Comparison of ENCODE assay signal across 8 mouse cellular contexts in the genomic region with DNA sequence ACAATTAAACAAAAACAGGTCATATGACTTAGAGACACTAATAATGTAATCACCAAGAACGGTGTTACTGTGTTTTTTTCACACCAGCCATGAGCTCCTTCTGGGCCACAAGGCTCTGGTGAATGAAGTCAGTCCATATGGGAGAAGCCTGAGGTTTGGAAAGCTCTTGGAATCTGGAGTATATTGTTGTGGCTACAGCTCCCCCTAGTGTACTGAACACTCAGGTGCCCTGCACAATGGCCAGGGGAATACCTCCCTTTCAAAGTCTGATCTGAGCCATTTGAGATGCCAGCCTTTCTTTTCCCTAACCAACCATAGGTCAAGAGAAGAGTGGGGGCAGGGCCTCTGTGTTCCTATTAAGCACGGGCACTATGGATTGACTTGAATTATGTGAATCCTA.
A peak's percentile ranks its signal among the peaks of the same experiment; 100 is the strongest.
DNase-seq lines count a peak whose midpoint lies in the region; TF ChIP-seq lines count a peak whose summit lies in the region.

No protein-coding gene starts in this region.

- intact Hi-C loops in gastrocnemius, adult 2 months (cut with DNase I), result loop anchor here (1.0 to 5.0 kb wide), 2 partner anchors 313 to 384 kb away; no protein-coding TSS in a partner anchor

- H3K4me3 ChIP-seq in gastrocnemius, adult 2 months, result no peak overlapping the region

- TF ChIP-seq CTCF in gastrocnemius, adult 2 months (IDR thresholded peaks at IDR 0.05), result peak; percentile 90

- DNase-seq in gastrocnemius, adult 2 months, result peak; percentile 49
- no peak for DNase-seq in gastrocnemius, postnatal 25 days
- peak; percentile 86 to 91 for DNase-seq in cerebellum, postnatal 10 days
- DNase-seq in frontal cortex, postnatal 14 days (ENCODE audit: low spot score in 2 of 2), result peak; percentile 36 to 70
- peak; percentile 60 for DNase-seq in hindlimb bud, embryonic 11.5 days (ENCODE audit: extremely low spot score, low read depth, low spot score)
- peak; percentile 70 for DNase-seq in left cerebral cortex, adult 11 months (ENCODE audit: low spot score)
- DNase-seq in lung, postnatal 14 days, result peak; percentile 73
- peak; percentile 83 to 85 for DNase-seq in right cerebral cortex, adult 2 months (ENCODE audit: low spot score in 2 of 2)

- H3K27ac ChIP-seq in gastrocnemius, adult 2 months, result no peak overlapping the region
